Mouse (Mus musculus): ENCODE data around the gene Tmem80.

The Tmem80 gene

GRCm38 (mm10) chr7:141324686-141325085 is 2.9 kb upstream of the Tmem80 start:
- DNase-seq (ENCODE audit: low spot score in 2 of 2): no peak

GRCm38 (mm10) chr7:141326546-141327446 is 743 bp upstream of the Tmem80 start:
- peak in 1 of 2 experiments; percentile 66 for DNase-seq (ENCODE audit: low spot score in 2 of 2)

- DNase-seq (ENCODE audit: low spot score in 2 of 2): no peak
Measured at GRCm38 (mm10) chr7:141328373-141328990, 943 bp downstream of the Tmem80 start.

- no peak for DNase-seq (ENCODE audit: low spot score in 2 of 2)
Measured at GRCm38 (mm10) chr7:141330706-141331105, 3.2 kb downstream of the Tmem80 start.

GRCm38 (mm10) chr7:141331990-141332389 is 4.5 kb downstream of the Tmem80 start:
- DNase-seq (ENCODE audit: low spot score in 2 of 2): no peak

- no peak for DNase-seq (ENCODE audit: low spot score in 2 of 2)
Measured at GRCm38 (mm10) chr7:141335044-141335579, 7.6 kb downstream of the Tmem80 start.

GRCm38 (mm10) chr7:141335682-141336081 is 8.1 kb downstream of the Tmem80 start:
- DNase-seq (ENCODE audit: low spot score in 2 of 2): no peak

- no peak for DNase-seq (ENCODE audit: low spot score in 2 of 2)
Measured at GRCm38 (mm10) chr7:141336296-141336695, 8.8 kb downstream of the Tmem80 start.

- no peak for DNase-seq (ENCODE audit: low spot score in 2 of 2)
Measured at GRCm38 (mm10) chr7:141337716-141338416, 10.3 kb downstream of the Tmem80 start.

GRCm38 (mm10) chr7:141338576-141339131 is 11.1 kb downstream of the Tmem80 start, which contains the start of gene Eps8l2:
Gene Eps8l2 (plus strand): TSS chr7:141338880.
- peak in 1 of 2 experiments; percentile 59 for DNase-seq (ENCODE audit: low spot score in 2 of 2)

GRCm38 (mm10) chr7:141339215-141339920 is 11.8 kb downstream of the Tmem80 start:
- no peak for DNase-seq (ENCODE audit: low spot score in 2 of 2)

GRCm38 (mm10) chr7:141340023-141340422 is 12.5 kb downstream of the Tmem80 start:
- no peak for DNase-seq (ENCODE audit: low spot score in 2 of 2)

- no peak for DNase-seq (ENCODE audit: low spot score in 2 of 2)
Measured at GRCm38 (mm10) chr7:141340476-141340875, 12.9 kb downstream of the Tmem80 start.

- no peak for DNase-seq (ENCODE audit: low spot score in 2 of 2)
Measured at GRCm38 (mm10) chr7:141341689-141342226, 14.2 kb downstream of the Tmem80 start.

- no peak for DNase-seq (ENCODE audit: low spot score in 2 of 2)
Measured at GRCm38 (mm10) chr7:141343230-141343629, 15.7 kb downstream of the Tmem80 start.

GRCm38 (mm10) chr7:141343696-141344095 is 16.2 kb downstream of the Tmem80 start:
- DNase-seq (ENCODE audit: low spot score in 2 of 2): no peak

GRCm38 (mm10) chr7:141344787-141345186 is 17.2 kb downstream of the Tmem80 start:
- DNase-seq (ENCODE audit: low spot score in 2 of 2): no peak

GRCm38 (mm10) chr7:141351061-141351460 is 23.5 kb downstream of the Tmem80 start:
- DNase-seq (ENCODE audit: low spot score in 2 of 2): no peak

- no peak for DNase-seq (ENCODE audit: low spot score in 2 of 2)
Measured at GRCm38 (mm10) chr7:141355051-141355450, 27.5 kb downstream of the Tmem80 start.

GRCm38 (mm10) chr7:141355626-141356326 is 28.2 kb downstream of the Tmem80 start:
- no peak for DNase-seq (ENCODE audit: low spot score in 2 of 2)
